Mouse (Mus musculus) kidney, adult 2 months (tissue): ENCODE data around the gene Zcchc10. TPM values are rescaled to one million over a fixed set of nuclear protein-coding genes. Genes with fewer than 3 reads are reported as not detected.
"Not testable (repeated sequence)": the region's sequence is repeated elsewhere in the genome, so short reads cannot be mapped to it uniquely, and the experiment has no call there.

Experiments used
- DNase-seq: peaks from one replicate; pipeline ENCODE4 v3.0.0; 2021
- H3K27ac ChIP-seq: fragments of 200-500 bp; 2 replicates; pipeline ENCODE4 v1.5.1; 2012; ENCODE audit warnings: low read depth, low read length, control low read depth, inconsistent platforms; ENCODE audit not compliant: insufficient read depth
- H3K27me3 ChIP-seq: fragments of 200-500 bp; replicated peaks from 2 replicates; pipeline ENCODE4 v1.6.1; 2012; ENCODE audit warnings: mild to moderate bottlenecking, moderate library complexity, low read length, inconsistent platforms; ENCODE audit not compliant: control insufficient read depth, insufficient read depth
- H3K36me3 ChIP-seq: fragments of 200-500 bp; 2 replicates; pipeline ENCODE4 v1.6.1; 2012; ENCODE audit warnings: mild to moderate bottlenecking, moderate library complexity, low read length, inconsistent platforms; ENCODE audit not compliant: control insufficient read depth, insufficient read depth
- H3K4me1 ChIP-seq: fragments of 200-500 bp; 2 replicates; pipeline ENCODE4 v1.6.1; 2011; ENCODE audit warnings: low read length; ENCODE audit not compliant: control insufficient read depth, insufficient read depth
- H3K4me3 ChIP-seq: fragments of 200-500 bp; 2 replicates; pipeline ENCODE4 v1.5.1; 2011; ENCODE audit warnings: mild to moderate bottlenecking, low read depth, low read length, control low read depth; ENCODE audit not compliant: insufficient read depth
- CTCF ChIP-seq: fragments of 200-500 bp; conservative IDR thresholded peaks from 2 replicates; pipeline ENCODE4 v1.5.1; 2011; ENCODE audit warnings: low read depth, mild to moderate bottlenecking, control low read depth, low read length, moderate library complexity, mixed read lengths; ENCODE audit not compliant: insufficient read depth, insufficient read length
- POLR2A ChIP-seq: fragments of 200-500 bp; IDR thresholded peaks from one replicate; pipeline ENCODE4 v1.6.1; 2011; ENCODE audit warnings: low read depth, low read length, control low read depth
- WGBS: fragments of 180-500 bp; shearing (Covaris S2); methylation state at CpG from one replicate; pipeline ENCODE4 v1.1.7; 2018; 5-methylcytosine and 5-hydroxymethylcytosine counted together
- polyA plus RNA-seq: library from polyadenylated mRNA; depleted of rRNA; stranded (reverse); fragments of >200 nt; gene quantifications from 2 replicates; pipeline ENCODE4 v1.2.3, GENCODE M21; 2012; rRNA removed

Gene Zcchc10
- polyA plus RNA-seq, result 4.9 and 5.0 TPM in 2 replicates

GRCm38 (mm10) chr11:53324512-53324968 is at the start of gene Zcchc10:
Gene Zcchc10 (plus strand): TSS chr11:53324679.
- Histone ChIP-seq H3K27me3 (no peaks in the 10 kb centered on the region), H3K36me3 (no peaks in the 10 kb centered on the region), H3K27ac (0 out of 2 replicates have a peak within 1 kb of the TSS, but pooled peaks have one; percentile 42), H3K4me3 (peak within 1 kb of the TSS; percentile 99), H3K4me1 (no peaks in the 10 kb centered on the region)
- no peak for TF ChIP-seq CTCF
- TF ChIP-seq POLR2A, result peak; percentile 40
- peak; percentile 94 for DNase-seq
- under 1% methylated on average over 21 of the region's 21 CpGs for WGBS

GRCm38 (mm10) chr11:53275358-53275757 is 49.1 kb upstream of the Zcchc10 start:
- WGBS, result 91% methylated on average over 3 of the region's 3 CpGs
- Histone ChIP-seq H3K27me3 (no peaks in the 10 kb centered on the region), H3K27ac (no peak overlapping the region), H3K36me3 (peaks cover 17% of the 10 kb centered on the region), H3K4me1 (no peaks in the 10 kb centered on the region), H3K4me3 (no peak overlapping the region)
- no peak for TF ChIP-seq CTCF
- no peak for TF ChIP-seq POLR2A
- no peak for DNase-seq

DNA sequence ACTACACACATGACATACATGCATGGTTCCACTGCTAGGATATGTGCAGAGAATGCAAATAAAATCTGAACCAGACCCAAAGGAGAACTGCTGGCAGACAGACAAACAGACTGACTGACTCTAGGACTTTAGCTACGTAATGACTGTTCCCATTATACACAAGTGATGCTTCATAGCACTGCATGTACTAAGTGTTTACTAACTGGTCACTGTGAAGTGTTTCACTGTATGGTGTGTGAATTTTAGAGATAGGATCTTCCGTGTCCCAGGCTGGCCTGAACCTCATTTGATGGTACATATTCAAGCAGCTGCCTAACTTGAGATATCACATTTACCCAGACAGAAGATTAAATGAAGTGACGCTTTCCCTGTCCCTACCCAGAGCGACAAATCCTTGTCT is 46.1 kb upstream of the Zcchc10 start:
- DNase-seq, result no peak
- WGBS, result 83% methylated on average over 4 of the region's 4 CpGs
- H3K4me3 ChIP-seq, result no peak overlapping the region

DNA sequence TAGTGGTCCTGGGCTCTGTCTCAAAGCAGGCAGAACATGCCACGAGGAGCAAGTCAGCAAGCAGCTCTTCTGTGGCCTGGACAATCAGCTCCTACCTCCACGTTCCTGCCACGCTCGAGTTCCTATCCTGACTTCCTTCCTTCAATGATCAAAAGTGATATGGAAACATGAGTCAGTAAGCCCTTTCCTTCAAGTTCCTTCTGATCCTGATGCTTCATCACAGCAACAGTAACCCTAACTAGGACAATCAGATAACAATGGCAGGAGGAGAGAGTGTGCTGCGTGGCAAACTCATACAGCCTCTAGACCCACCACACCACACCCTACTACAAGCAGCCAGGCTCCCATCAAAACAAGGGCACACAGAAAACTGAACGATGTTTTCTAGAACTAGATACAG is 38.6 kb upstream of the Zcchc10 start:
- no peak overlapping the region for H3K27ac ChIP-seq
- no peak overlapping the region for H3K4me3 ChIP-seq
- no peak for DNase-seq
- no peaks in the 10 kb centered on the region for H3K4me1 ChIP-seq
- TF ChIP-seq POLR2A (no peak), CTCF (no peak)
- WGBS, result 59% methylated on average over 6 of the region's 6 CpGs
- no peaks in the 10 kb centered on the region for H3K27me3 ChIP-seq
- H3K36me3 ChIP-seq, result peaks cover 16% of the 10 kb centered on the region

More for the DNA sequence above, 46.1 kb upstream of the Zcchc10 start:
- no peaks in the 10 kb centered on the region for H3K4me1 ChIP-seq
- TF ChIP-seq CTCF, result no peak
- TF ChIP-seq POLR2A, result no peak
- no peak overlapping the region for H3K27ac ChIP-seq
- no peaks in the 10 kb centered on the region for H3K27me3 ChIP-seq
- peaks cover 12% of the 10 kb centered on the region for H3K36me3 ChIP-seq

GRCm38 (mm10) chr11:53290187-53290586 is 34.3 kb upstream of the Zcchc10 start:
- H3K27ac ChIP-seq, H3K36me3 ChIP-seq, H3K4me3 ChIP-seq, H3K4me1 ChIP-seq, DNase-seq, H3K27me3 ChIP-seq: not testable (repeated sequence)
- 84% methylated on average over 2 of the region's 2 CpGs for WGBS

- DNase-seq, result no peak
- Histone ChIP-seq H3K27me3 (no peaks in the 10 kb centered on the region), H3K27ac (no peak overlapping the region), H3K4me1 (no peaks in the 10 kb centered on the region; the same call in 1 of the 2 replicates), H3K4me3 (no peak overlapping the region), H3K36me3 (peaks cover 7% of the 10 kb centered on the region)
- WGBS, result 87% methylated on average over 11 of the region's 11 CpGs
- TF ChIP-seq POLR2A (no peak), CTCF (no peak)
These were observed 33.6 kb upstream of the Zcchc10 start for GRCm38 (mm10) chr11:53290871-53291270.

DNA sequence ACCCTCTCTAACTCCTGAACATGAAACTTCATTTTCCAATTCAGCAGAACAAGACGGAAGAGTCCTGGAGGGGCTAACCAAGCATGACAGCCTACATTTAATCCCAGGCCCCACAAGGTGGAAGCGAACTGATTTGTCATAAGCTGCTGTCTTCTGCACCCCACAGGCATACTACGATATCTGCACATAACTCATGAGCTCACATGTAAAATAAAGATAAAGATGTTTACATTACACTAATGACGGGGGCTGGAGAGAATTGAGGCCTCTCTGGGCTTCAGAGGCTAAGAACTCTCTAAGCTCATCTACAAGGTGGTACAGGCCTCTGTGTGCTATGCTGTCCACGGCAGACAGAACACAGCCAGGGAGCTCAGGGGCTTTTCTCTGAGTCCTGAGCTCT is 30.0 kb upstream of the Zcchc10 start:
- H3K27ac ChIP-seq, result no peak overlapping the region; the same call in 1 of the 2 replicates
- no peak for TF ChIP-seq POLR2A
- no peak for TF ChIP-seq CTCF
- peaks cover 2% of the 10 kb centered on the region for H3K36me3 ChIP-seq
- H3K27me3 ChIP-seq, result no peaks in the 10 kb centered on the region
- DNase-seq, result no peak
- H3K4me1 ChIP-seq, result peaks cover 21% of the 10 kb centered on the region; the same call in 1 of the 2 replicates
- H3K4me3 ChIP-seq, result no peak overlapping the region
- WGBS, result 53% methylated on average over 5 of the region's 5 CpGs

DNA sequence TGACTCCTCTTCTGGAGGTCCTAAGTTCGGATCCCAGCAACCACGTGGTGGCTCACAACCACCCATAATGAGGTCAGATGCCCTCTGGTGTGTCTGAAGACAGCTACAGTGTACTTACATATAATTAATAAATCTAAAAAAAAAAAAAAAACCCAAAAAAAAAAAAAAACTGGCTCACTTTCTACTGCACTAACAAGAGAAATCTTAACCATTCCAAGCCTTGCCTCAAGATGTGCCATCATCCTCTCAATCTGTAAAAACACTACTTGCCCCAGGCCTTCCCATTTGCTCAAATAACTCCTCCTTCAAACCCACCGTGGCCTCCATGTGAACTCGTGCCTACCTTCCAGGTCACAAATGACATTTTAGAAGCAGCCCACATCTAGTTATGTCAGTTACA is 27.6 kb upstream of the Zcchc10 start:
- Histone ChIP-seq H3K36me3 (no peaks in the 10 kb centered on the region), H3K4me3 (no peak overlapping the region), H3K27ac (peak overlapping the region; percentile 41; the same call in 1 of the 2 replicates), H3K27me3 (no peaks in the 10 kb centered on the region), H3K4me1 (peaks cover 24% of the 10 kb centered on the region; the same call in 1 of the 2 replicates)
- 33% methylated on average over 4 of the region's 4 CpGs for WGBS
- TF ChIP-seq POLR2A (no peak), CTCF (no peak)
- DNase-seq, result no peak
